Mouse (Mus musculus) cerebellum, adult (tissue): ENCODE results near the gene Erbin.

Source experiments
- ATAC-seq: cut with Nextera tagmentation; 2 replicates; pipeline ENCODE4 v1.9.2; 2017; ENCODE audit warnings: mild to moderate bottlenecking, moderate library complexity, mixed read lengths; ENCODE audit not compliant: insufficient number of reproducible peaks, low FRiP score, low TSS enrichment

Erbin gene

DNA sequence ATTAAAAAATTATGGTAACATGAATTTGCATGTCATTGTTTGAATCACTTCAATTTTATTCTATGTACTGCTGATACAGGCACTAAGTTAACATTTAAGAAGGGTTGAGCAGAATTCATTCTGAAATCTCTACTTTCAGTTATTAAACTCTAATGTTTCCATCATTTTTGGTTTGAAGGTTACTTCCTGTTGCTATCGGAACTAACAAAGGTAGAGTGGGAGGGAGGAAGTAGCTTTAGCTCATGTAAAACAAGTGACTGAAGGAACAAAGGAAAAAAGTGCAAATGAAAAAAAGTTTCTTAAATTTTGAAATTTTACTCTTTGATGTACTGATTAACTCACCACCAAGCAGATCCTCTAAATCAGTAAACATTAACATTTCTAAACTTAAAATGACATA is 98.0 kb downstream of the Erbin start:
- no peak for ATAC-seq

DNA sequence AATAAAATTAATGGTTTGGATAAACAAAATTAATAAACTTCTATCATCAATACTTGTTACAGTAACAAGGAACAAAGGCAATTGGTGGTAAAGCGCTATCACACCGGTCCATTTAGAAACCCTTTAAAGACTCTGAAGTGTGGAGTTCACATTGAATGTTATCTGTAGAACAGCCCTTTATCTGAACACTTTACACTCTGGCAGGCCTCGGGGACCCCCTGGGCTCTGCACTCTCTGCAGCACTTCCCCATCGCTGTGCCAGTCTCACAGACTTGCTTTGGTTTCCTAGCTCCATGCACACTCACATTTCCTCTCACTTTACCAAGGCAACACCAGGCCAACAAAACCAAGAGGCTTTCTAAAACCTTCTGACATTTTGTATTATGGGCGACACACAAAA is 100.9 kb downstream of the Erbin start:
- no peak for ATAC-seq

DNA sequence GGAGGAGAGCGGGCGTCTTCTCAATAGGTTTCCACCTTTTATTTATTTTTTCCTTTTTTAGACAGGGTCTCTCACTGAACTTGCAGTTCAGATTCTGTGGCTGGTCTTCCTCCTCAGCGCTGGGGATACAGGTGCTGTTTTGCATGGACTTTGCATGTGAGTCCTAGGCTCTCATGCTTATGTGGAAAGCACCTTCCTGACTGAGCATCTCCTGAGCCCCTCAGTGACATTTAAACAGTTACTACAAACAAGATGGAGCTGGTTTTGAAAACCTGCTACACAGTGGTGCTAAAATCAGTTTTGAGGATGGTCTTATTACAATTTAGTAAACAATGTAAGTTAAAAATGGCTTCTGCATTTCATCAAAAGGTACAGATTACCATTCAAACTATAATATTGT is 102.4 kb downstream of the Erbin start:
- no peak for ATAC-seq

DNA sequence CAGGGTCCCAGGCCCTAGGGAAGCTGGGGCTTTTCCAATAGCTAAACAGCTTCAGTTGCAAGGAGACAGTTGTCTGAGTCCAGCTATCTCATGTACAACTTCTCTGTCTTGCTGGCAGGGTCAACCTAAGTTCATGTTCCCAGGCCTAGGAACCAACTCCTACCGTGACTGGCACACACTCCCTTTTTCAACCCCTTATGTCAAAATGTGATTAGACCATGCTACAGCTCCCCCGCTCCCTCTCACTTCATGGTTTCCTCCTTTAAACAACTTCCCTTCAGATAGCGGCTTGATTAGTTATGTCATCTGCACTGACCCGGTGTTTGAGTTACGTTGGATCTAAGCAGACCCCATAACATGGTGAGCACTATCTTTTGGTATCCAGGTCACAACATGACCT is 112.8 kb downstream of the Erbin start:
- no peak for ATAC-seq

DNA sequence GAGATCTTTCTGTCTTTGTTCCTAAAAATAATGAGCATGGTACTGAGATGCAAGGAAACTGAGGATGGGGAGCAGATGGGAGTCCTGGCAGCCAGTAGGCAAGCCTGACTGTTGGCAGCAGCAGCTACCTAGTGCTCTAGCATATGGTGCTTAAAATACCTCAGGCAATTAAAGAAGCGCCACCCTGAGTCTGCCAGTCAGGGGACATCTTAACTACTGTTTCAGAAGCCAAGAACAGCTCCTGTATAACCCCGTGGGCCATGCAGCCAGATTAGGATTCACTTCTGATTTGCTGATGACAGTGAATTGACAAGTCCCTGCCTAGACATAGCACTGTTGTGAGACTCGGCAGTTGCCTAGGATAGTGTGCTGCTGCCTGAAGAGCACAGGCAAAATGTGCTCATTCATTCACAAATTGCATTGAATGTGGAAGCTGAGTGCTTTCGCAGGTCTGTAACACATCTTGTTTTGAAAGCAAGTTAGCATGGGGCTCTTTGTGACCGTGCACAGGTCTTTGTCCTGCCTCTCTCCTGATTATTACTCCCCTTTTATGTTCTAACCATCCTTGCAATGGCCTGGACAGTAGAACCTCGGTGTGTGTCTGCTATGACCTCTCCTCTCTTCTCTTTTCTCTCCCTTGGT is 114.0 kb downstream of the Erbin start:
- ATAC-seq = peak; percentile 96

DNA sequence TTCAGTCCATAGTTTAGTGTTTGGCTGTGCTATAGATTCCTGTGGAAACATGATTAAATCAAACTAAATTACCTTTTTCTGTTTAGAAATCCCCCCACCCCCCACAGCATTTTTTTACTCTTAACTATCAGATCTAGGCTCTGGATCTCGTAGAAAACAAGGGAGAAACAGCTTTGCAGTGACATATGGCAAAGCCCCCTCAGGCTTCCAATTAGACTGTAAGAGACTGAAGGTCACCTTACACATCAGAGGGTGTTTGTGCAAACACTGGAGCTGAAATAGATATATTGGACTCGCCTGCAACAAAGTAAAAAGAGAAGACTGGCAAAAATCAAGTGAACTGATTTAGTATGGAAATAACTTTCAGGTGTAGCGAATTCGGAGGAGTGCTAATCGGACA is 116.6 kb downstream of the Erbin start:
- no peak for ATAC-seq

DNA sequence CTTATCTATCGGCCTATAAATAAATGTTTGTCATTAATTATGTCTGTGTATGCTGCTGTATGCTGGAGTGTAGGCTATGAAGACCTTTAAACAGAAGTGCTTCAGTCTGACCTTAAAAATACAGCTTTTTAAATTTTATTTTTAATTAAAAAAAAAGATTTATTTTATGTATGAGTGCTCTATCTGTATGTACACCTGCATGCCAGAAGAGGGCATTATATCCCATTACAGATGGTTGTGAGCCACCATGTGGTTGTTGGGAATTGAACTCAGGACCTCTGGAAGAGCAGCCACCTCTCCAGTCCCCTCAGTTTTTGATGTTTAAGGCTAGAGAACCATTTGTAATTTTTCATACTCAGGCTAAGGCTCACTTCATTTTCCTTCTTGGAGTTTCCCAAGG is 119.3 kb downstream of the Erbin start:
- no peak for ATAC-seq

DNA sequence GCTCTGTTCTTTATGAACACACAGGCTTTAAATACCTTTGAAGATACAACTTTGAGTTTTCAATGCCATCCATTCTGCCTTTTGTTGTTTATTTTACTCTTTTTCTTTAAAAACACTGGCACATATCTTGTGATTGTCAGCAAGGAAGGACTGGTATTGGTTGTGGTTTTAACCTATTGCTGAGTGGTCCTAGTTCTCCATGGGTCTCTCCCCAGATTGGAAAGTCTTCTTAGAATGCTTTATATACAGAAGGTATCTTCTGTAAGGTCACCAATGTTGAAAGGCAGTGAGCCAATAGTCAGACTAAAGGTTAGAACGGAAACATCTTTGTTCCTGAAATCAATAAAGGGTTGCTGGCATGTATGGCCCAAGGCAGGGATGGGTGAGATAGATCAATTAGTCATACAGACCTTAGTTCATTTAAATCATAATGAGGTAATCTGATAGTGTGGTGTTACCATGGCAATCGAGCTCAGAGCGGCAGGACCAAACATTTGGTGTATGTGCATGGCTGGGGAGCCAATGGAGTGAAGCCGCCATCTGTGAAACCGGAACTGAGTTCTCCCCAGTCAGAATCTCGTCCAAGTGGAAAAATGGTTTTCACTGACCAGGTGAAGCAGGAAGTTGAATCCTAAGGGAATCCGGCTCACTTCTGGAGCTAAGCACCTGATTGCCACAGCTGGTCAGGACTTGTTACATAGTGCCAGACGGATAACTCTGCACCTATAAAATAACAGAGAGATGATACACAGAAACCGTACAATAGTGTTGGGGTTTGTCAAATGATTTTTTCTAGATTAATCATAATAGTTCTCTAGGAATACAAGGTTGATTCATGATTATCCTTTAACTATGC is 125.4 kb downstream of the Erbin start:
- no peak for ATAC-seq

DNA sequence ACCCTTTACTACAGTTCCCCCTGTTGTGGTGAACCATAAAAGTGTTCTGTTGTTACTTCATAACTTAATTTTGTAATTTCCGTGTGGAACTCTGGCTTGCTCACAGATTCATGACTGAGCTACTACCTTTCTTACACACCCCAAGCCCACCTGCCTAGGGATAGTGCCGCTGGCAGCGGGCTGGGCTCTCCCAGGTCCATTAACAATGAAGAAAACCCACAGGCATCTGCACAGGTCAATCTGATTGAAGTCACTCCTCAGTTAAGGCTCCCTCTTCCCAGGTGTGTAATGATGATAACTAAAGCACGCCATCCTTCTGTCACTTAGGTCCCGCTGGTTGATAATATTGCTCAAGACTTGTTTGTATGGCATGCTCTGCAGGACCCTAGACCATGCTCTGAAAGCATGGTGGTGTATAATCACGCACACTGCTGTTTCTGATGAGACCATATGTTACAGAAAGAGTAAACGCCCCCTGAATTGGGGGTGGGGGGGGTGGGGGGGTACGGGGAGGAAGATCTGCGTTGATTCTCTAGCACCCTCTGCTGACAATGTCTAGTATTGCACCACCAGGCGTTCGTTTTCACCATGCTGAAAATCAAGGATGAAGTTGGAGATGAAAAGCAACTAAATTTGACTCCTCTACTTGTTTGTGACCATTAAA is 140.3 kb downstream of the Erbin start:
- ATAC-seq = peak; percentile 45; the same call in 1 of the 2 replicates

DNA sequence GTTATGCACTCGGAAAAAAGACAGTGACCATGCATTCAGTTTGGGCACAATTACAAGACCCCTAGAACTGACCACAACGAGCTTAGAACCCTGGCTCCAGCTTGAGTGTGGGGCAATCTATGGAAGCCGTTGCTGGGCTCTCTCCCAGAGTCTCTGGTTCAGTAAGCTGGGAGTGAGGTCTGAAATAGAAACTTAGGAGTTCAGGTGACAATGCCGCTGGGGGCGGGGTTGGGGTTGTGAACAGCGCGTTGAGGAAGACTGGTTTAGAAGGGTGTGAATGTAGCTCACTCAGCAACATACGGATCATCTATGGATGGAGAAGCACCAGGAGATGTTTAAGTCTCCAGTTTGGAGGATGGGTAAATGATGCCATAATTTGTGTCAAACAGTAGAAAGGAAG is 143.2 kb downstream of the Erbin start:
- ATAC-seq = no peak

DNA sequence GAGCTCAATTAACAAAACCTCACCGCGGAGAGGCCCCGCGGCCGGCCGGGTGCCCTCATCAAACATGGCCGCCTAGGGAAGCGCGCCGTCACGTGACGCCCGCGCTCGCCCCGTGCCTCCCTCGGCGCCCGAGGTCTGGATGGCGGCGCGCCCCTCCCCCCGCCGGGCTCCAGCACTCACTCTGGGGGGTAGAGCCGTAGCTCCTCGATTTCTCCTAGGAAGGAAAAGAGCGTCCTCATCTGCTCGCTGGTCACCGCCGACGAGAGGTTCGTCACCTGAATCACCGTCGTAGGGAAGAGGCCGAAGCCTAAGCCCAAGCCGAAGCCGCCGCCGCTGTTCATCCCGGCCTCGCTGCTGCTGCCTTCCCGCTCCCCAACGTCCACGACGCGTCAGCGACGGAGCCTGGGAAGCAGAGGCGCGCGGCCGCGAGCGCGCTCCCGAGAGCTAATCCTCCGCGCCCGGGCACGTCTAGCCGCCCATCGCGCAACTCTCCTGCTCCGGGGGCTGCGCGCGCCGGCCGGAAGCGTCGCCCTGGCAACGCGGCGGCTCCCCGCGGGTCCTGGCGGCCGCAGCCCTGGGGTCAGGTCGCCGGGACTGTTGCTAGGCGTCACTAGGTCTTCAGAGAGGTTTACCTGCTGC is 146.1 kb downstream of the Erbin start, which contains the start of gene Srek1:
Gene Srek1 (minus strand): TSS at position 490 of the 639 bp plus-strand sequence.
- ATAC-seq = peak; percentile 91

DNA sequence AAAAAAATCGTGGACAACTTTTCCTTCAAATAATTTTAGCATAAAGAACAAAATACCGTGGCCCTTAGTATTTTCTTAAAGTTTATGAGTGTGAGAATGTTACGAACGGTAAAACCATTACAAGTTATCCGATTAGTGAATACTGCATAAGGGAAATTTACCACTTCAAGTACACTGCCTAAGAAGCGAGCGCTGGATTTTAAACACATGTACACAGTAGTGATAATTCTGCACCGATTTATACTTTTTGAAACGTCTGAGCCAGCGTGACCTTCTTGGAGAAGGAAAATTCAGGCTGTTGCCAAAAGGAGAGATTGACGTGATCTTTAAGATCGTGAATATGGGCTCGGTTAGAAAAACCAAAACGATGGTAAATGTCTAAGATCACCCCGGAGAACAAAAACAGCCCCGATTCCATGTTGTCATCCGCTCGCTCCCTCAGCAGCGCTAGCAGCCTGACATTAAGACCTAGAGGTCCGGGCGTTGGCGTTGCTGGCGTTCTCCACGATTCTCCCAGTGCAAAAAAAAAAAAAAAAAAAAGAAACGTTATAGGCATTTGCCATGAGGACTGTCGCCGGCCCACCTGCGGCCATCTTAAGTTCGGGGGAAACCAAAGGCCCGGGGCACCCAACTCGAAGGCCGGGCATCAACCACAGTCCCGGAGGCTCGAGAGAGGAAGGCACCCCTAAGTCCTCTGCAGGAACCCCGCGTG is 146.8 kb downstream of the Erbin start:
- ATAC-seq = peak; percentile 66

DNA sequence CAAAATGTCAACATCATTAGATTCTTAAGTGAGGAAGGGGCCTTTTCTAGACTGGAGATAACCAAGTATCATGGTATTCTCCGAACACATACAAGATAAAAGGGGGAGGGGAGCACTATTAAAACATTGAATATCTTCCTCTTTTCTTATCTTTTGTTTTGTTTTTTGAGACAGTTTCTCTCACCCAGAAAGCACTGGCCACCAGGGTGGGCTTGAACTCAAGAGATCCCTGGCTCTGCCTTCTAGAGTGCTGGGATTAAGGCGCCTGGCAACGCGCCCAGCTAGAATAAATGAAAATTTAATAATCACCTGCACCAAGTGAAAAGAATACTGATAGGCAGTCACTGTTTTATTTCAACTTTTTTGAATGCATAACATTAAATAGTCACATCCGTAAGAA is 147.4 kb downstream of the Erbin start:
- no peak for ATAC-seq

DNA sequence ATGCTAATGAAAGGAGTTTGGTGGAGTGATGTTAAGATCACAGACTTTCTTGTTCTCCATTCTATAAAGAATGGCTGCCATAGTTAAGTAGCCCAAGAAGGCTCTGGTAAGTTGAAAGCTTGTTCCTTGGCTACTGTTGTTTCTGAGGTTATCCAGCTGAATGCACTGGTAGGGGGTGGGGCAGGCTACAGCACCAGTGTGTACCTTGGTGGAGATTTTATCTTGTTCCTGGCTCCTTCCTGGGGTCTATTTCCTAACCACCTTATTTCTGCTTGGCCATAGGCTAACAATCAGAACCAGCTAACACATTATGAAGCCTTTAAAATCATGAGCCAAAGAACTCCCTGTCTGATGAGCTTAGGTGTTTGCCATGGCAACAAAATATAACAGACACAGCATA is 149.5 kb downstream of the Erbin start:
- ATAC-seq = no peak
